Mouse (Mus musculus): ENCODE results near the gene Gm4302. TPM values are rescaled to one million over a fixed set of nuclear protein-coding genes. Genes with fewer than 3 reads are reported as not detected.
"Not testable (repeated sequence)": the region's sequence is repeated elsewhere in the genome, so short reads cannot be mapped to it uniquely, and the experiment has no call there.

The Gm4302 gene
- polyA plus RNA-seq (2015; fragmentation: Nextera tagmentation; extraction: Ambion mirVana): not detected in 2 replicates

DNA sequence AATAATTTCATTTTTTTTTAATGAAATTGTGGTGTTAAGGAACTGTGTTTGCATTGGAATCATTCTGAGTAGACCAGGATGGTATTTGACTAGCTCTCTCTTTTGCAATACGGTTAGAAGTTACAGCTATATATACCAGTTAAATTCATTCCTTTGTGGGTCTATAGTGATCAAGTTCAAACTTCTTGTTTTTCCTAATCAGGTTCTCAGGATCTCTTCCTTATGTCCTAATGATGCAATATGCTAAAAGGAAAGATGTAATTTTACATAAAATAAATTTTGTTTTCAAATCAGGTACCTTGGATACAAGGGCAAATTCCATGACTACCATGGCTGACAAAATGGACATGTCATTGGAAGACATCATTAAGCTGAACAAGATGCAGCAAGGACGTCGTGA is at the start of gene Gm4302:
Gene Gm4302, plus strand, starts transcription at position 301 of the 400 bp plus-strand sequence.
- no CpG with 5 or more reads among the region's 3 CpGs for WGBS
- H3K4me3 ChIP-seq (ENCODE audit: low read length); H3K4me1 ChIP-seq (ENCODE audit: insufficient read depth, low read length); H3K4me2 ChIP-seq (replicated peaks; ENCODE audit: low read depth, low read length); H3K36me3 ChIP-seq (ENCODE audit: insufficient read depth, low read length); ATAC-seq (ENCODE audit: low FRiP score, low TSS enrichment); H3K27me3 ChIP-seq (ENCODE audit: insufficient read depth, low read length); H3K9ac ChIP-seq (replicated peaks; ENCODE audit: low read length); H3K9me3 ChIP-seq (ENCODE audit: low read length); H3K27ac ChIP-seq (ENCODE audit: low read length): not testable (repeated sequence)

DNA sequence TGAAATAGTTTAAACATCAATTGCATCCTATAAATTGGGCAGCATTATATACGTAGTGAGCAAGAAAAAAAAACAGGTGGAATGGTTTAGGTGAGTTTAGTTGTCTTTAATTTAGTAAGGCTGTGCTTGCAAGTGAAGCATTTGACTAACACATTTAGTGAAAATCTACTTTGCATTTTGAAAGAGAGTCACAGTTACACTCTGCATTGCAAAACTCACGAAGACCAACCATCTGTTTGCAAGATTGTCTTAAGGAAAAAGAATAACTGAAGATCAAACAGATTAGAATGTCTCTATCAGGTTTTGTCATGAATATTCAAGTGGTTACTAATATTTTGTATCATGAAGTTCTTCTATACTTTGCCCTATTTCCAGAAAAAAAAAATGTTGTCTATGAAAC is 44.5 kb upstream of the Gm4302 start:
- H3K4me2 ChIP-seq (replicated peaks; ENCODE audit: low read depth, low read length): no peak overlapping the region
- H3K4me1 ChIP-seq (ENCODE audit: insufficient read depth, low read length): no peaks in the 10 kb centered on the region
- H3K4me3 ChIP-seq (ENCODE audit: low read length): no peak overlapping the region
- no peak overlapping the region for H3K9ac ChIP-seq (replicated peaks; ENCODE audit: low read length)
- no peak for ATAC-seq (ENCODE audit: low FRiP score, low TSS enrichment)
- no peak overlapping the region for H3K27ac ChIP-seq (ENCODE audit: low read length)
- WGBS: 84% methylated on average over 2 of the region's 2 CpGs
- no peaks in the 10 kb centered on the region for H3K36me3 ChIP-seq (ENCODE audit: insufficient read depth, low read length)
- H3K27me3 ChIP-seq (ENCODE audit: insufficient read depth, low read length): no peaks in the 10 kb centered on the region
- no peaks in the 10 kb centered on the region for H3K9me3 ChIP-seq (ENCODE audit: low read length)

DNA sequence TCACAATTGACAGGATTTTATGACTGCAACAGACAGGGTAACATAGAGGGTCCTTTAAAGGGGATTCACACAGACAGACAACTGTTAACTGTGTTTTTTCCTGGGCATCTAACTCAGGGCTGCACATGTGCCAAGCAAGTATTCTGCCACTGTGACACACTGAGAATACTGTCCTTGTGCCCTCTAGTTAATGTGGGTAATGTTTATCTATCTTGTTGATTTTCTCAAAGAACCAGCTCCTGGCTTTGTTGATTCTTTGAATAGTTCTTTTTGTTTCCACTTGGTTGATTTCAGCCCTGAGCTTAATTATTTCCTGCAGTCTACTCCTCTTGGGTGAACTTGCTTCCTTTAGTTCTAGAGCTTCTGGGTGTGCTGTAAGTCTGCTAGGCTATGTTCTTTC is 40.5 kb upstream of the Gm4302 start:
- H3K36me3 ChIP-seq (ENCODE audit: insufficient read depth, low read length); H3K9ac ChIP-seq (replicated peaks; ENCODE audit: low read length); H3K27me3 ChIP-seq (ENCODE audit: insufficient read depth, low read length); H3K27ac ChIP-seq (ENCODE audit: low read length); H3K4me2 ChIP-seq (replicated peaks; ENCODE audit: low read depth, low read length); ATAC-seq (ENCODE audit: low FRiP score, low TSS enrichment); H3K4me3 ChIP-seq (ENCODE audit: low read length); H3K4me1 ChIP-seq (ENCODE audit: insufficient read depth, low read length); H3K9me3 ChIP-seq (ENCODE audit: low read length): not testable (repeated sequence)

DNA sequence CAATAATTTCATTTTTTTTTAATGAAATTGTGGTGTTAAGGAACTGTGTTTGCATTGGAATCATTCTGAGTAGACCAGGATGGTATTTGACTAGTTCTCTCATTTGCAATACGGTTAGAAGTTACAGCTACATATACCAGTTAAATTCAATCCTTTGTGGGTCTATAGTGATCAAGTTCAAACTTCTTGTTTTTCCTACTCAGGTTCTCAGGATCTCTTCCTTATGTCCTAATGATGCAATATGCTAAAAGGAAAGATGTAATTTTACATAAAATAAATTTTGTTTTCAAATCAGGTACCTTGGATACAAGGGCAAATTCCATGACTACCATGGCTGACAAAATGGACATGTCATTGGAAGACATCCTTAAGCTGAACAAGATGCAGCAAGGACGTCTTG is 5.3 kb upstream of the Gm4302 start, which contains the start of gene Gm4301:
Gene Gm4301, plus strand, starts transcription at position 301 of the 400 bp plus-strand sequence.
- no CpG with 5 or more reads among the region's 2 CpGs for WGBS
- ATAC-seq (ENCODE audit: low FRiP score, low TSS enrichment); H3K9ac ChIP-seq (replicated peaks; ENCODE audit: low read length); H3K9me3 ChIP-seq (ENCODE audit: low read length); H3K27ac ChIP-seq (ENCODE audit: low read length); H3K27me3 ChIP-seq (ENCODE audit: insufficient read depth, low read length); H3K4me1 ChIP-seq (ENCODE audit: insufficient read depth, low read length); H3K4me2 ChIP-seq (replicated peaks; ENCODE audit: low read depth, low read length); H3K4me3 ChIP-seq (ENCODE audit: low read length); H3K36me3 ChIP-seq (ENCODE audit: insufficient read depth, low read length): not testable (repeated sequence)

DNA sequence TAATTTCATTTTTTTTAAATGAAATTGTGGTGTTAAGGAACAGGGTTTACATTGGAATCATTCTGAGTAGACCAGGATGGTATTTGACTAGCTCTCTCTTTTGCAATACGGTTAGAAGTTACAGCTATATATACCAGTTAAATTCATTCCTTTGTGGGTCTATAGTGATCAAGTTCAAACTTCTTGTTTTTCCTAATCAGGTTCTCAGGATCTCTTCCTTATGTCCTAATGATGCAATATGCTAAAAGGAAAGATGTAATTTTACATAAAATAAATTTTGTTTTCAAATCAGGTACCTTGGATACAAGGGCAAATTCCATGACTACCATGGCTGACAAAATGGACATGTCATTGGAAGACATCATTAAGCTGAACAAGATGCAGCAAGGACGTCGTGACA is 5.0 kb downstream of the Gm4302 start, which contains the start of gene Gm4303:
Gene Gm4303, plus strand, starts transcription at position 301 of the 400 bp plus-strand sequence.
- H3K9ac ChIP-seq (replicated peaks; ENCODE audit: low read length); H3K4me1 ChIP-seq (ENCODE audit: insufficient read depth, low read length); H3K27ac ChIP-seq (ENCODE audit: low read length); H3K4me2 ChIP-seq (replicated peaks; ENCODE audit: low read depth, low read length); H3K9me3 ChIP-seq (ENCODE audit: low read length); H3K27me3 ChIP-seq (ENCODE audit: insufficient read depth, low read length); H3K36me3 ChIP-seq (ENCODE audit: insufficient read depth, low read length); ATAC-seq (ENCODE audit: low FRiP score, low TSS enrichment); H3K4me3 ChIP-seq (ENCODE audit: low read length): not testable (repeated sequence)
- no CpG with 5 or more reads among the region's 3 CpGs for WGBS

DNA sequence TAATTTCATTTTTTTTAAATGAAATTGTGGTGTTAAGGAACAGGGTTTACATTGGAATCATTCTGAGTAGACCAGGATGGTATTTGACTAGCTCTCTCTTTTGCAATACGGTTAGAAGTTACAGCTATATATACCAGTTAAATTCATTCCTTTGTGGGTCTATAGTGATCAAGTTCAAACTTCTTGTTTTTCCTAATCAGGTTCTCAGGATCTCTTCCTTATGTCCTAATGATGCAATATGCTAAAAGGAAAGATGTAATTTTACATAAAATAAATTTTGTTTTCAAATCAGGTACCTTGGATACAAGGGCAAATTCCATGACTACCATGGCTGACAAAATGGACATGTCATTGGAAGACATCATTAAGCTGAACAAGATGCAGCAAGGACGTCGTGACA is 10.2 kb downstream of the Gm4302 start, which contains the start of gene Gm4305:
Gene Gm4305, plus strand, starts transcription at position 301 of the 400 bp plus-strand sequence.
- WGBS: no CpG with 5 or more reads among the region's 3 CpGs
- not testable (repeated sequence) for H3K9ac ChIP-seq (replicated peaks; ENCODE audit: low read length); ATAC-seq (ENCODE audit: low FRiP score, low TSS enrichment); H3K4me3 ChIP-seq (ENCODE audit: low read length); H3K27me3 ChIP-seq (ENCODE audit: insufficient read depth, low read length); H3K9me3 ChIP-seq (ENCODE audit: low read length); H3K27ac ChIP-seq (ENCODE audit: low read length); H3K36me3 ChIP-seq (ENCODE audit: insufficient read depth, low read length); H3K4me1 ChIP-seq (ENCODE audit: insufficient read depth, low read length); H3K4me2 ChIP-seq (replicated peaks; ENCODE audit: low read depth, low read length)

DNA sequence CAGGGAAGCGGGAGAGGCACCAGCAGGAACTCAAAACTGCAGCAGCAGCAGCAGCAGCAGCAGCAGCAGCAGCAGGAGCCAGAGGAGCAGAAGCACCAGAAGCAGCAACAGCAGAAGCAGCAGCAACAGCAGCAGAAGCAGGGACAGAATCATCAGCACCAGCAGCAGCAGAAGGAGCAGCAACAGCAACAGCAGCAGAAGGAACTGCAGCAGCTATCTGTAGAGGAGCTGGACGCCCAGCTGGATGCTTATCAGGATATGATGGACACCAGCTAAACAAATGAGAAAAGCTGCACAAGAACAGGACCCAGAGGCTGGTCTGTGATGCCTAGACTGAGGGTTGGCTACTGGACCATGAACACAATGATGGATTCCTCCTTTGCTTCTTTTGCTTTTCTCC is 16.2 kb downstream of the Gm4302 start:
- H3K4me3 ChIP-seq (ENCODE audit: low read length); H3K27ac ChIP-seq (ENCODE audit: low read length); H3K4me2 ChIP-seq (replicated peaks; ENCODE audit: low read depth, low read length); H3K9me3 ChIP-seq (ENCODE audit: low read length); H3K27me3 ChIP-seq (ENCODE audit: insufficient read depth, low read length); H3K4me1 ChIP-seq (ENCODE audit: insufficient read depth, low read length); ATAC-seq (ENCODE audit: low FRiP score, low TSS enrichment); H3K36me3 ChIP-seq (ENCODE audit: insufficient read depth, low read length); H3K9ac ChIP-seq (replicated peaks; ENCODE audit: low read length): not testable (repeated sequence)
- WGBS: 58% methylated on average over 2 of the region's 2 CpGs

DNA sequence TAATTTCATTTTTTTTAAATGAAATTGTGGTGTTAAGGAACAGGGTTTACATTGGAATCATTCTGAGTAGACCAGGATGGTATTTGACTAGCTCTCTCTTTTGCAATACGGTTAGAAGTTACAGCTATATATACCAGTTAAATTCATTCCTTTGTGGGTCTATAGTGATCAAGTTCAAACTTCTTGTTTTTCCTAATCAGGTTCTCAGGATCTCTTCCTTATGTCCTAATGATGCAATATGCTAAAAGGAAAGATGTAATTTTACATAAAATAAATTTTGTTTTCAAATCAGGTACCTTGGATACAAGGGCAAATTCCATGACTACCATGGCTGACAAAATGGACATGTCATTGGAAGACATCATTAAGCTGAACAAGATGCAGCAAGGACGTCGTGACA is 20.4 kb downstream of the Gm4302 start, which contains the start of gene Gm4307:
Gene Gm4307, plus strand, starts transcription at position 301 of the 400 bp plus-strand sequence.
- not testable (repeated sequence) for H3K4me1 ChIP-seq (ENCODE audit: insufficient read depth, low read length); H3K9me3 ChIP-seq (ENCODE audit: low read length); H3K27ac ChIP-seq (ENCODE audit: low read length); ATAC-seq (ENCODE audit: low FRiP score, low TSS enrichment); H3K4me2 ChIP-seq (replicated peaks; ENCODE audit: low read depth, low read length); H3K36me3 ChIP-seq (ENCODE audit: insufficient read depth, low read length); H3K27me3 ChIP-seq (ENCODE audit: insufficient read depth, low read length); H3K4me3 ChIP-seq (ENCODE audit: low read length); H3K9ac ChIP-seq (replicated peaks; ENCODE audit: low read length)
- no CpG with 5 or more reads among the region's 3 CpGs for WGBS

DNA sequence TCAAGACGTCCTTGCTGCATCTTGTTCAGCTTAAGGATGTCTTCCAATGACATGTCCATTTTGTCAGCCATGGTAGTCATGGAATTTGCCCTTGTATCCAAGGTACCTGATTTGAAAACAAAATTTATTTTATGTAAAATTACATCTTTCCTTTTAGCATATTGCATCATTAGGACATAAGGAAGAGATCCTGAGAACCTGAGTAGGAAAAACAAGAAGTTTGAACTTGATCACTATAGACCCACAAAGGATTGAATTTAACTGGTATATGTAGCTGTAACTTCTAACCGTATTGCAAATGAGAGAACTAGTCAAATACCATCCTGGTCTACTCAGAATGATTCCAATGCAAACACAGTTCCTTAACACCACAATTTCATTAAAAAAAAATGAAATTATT is 41.8 kb downstream of the Gm4302 start, which contains the start of gene Gm4312:
Gene Gm4312, minus strand, starts transcription at position 101 of the 400 bp plus-strand sequence.
- no CpG with 5 or more reads among the region's 2 CpGs for WGBS
- H3K36me3 ChIP-seq (ENCODE audit: insufficient read depth, low read length): not testable (repeated sequence)

More for the DNA sequence above, 41.8 kb downstream of the Gm4302 start, which contains the start of gene Gm4312:
- H3K9ac ChIP-seq (replicated peaks; ENCODE audit: low read length); H3K4me3 ChIP-seq (ENCODE audit: low read length); ATAC-seq (ENCODE audit: low FRiP score, low TSS enrichment); H3K27me3 ChIP-seq (ENCODE audit: insufficient read depth, low read length); H3K27ac ChIP-seq (ENCODE audit: low read length); H3K4me1 ChIP-seq (ENCODE audit: insufficient read depth, low read length); H3K4me2 ChIP-seq (replicated peaks; ENCODE audit: low read depth, low read length); H3K9me3 ChIP-seq (ENCODE audit: low read length): not testable (repeated sequence)

Data from kidney, embryonic 16.5 days (tissue).